Mouse (Mus musculus) left cerebral cortex, adult 18-20 months (tissue): ENCODE data around the gene Tgtp2. TPM values are rescaled to one million over a fixed set of nuclear protein-coding genes. Genes with fewer than 3 reads are reported as not detected.
"Not testable (repeated sequence)": the region's sequence is repeated elsewhere in the genome, so short reads cannot be mapped to it uniquely, and the experiment has no call there.

Experiments used
- DNase-seq, 2 experiments: peaks; one replicate each; pipeline ENCODE4 v3.0.0; 2021 to 2022; ENCODE audit warnings: low spot score in 2 of 2, mixed read lengths in 1 of 2
- total RNA-seq, 2 experiments: library from RNA; stranded (reverse); gene quantifications; 2 replicates each; pipeline ENCODE4 v1.2.3; 2021

Gene Tgtp2
- total RNA-seq, 2 experiments from 2014 or later, result 0.47 to 0.65 TPM

GRCm38 (mm10) chr11:49086858-49087361, 22.9 kb upstream of the Tgtp2 start:
- no peak for DNase-seq

GRCm38 (mm10) chr11:49084875-49085274, 20.9 kb upstream of the Tgtp2 start:
- no peak for DNase-seq

- no peak for DNase-seq
These were observed 20.4 kb upstream of the Tgtp2 start for GRCm38 (mm10) chr11:49084385-49084784.

- no peak for DNase-seq
These were observed 19.8 kb upstream of the Tgtp2 start for GRCm38 (mm10) chr11:49083808-49084207.

- peak in 1 of 2 experiments; percentile 20 for DNase-seq
These were observed 19.1 kb upstream of the Tgtp2 start for GRCm38 (mm10) chr11:49083146-49083545.

- no peak for DNase-seq
These were observed 17.9 kb upstream of the Tgtp2 start for GRCm38 (mm10) chr11:49081886-49082285.

GRCm38 (mm10) chr11:49081356-49081755, 17.4 kb upstream of the Tgtp2 start:
- DNase-seq, result no peak

GRCm38 (mm10) chr11:49080636-49081035, 16.6 kb upstream of the Tgtp2 start:
- no peak for DNase-seq

- DNase-seq, result no peak
These were observed 14.7 kb upstream of the Tgtp2 start for GRCm38 (mm10) chr11:49078719-49079118.

- no peak for DNase-seq
These were observed 13.0 kb upstream of the Tgtp2 start for GRCm38 (mm10) chr11:49077012-49077411.

- DNase-seq, result not testable (repeated sequence)
These were observed 12.2 kb upstream of the Tgtp2 start, which contains the start of gene Ifi47 for GRCm38 (mm10) chr11:49076001-49076757. Gene Ifi47 (plus strand): TSS chr11:49076587.

GRCm38 (mm10) chr11:49068358-49068757, 4.4 kb upstream of the Tgtp2 start:
- DNase-seq, result no peak

- DNase-seq, result not testable (repeated sequence)
These were observed 2.1 kb downstream of the Tgtp2 start for GRCm38 (mm10) chr11:49061865-49062264.

GRCm38 (mm10) chr11:49060061-49060460, 3.9 kb downstream of the Tgtp2 start:
- not testable (repeated sequence) for DNase-seq

GRCm38 (mm10) chr11:49051894-49052293, 12.1 kb downstream of the Tgtp2 start:
- DNase-seq, result not testable (repeated sequence)

GRCm38 (mm10) chr11:49051093-49051891, 12.7 kb downstream of the Tgtp2 start, which contains the start of gene 9930111J21Rik2:
Gene 9930111J21Rik2 (minus strand): TSS chr11:49051242.
- not testable (repeated sequence) for DNase-seq

GRCm38 (mm10) chr11:49050064-49050463, 13.9 kb downstream of the Tgtp2 start:
- DNase-seq, result not testable (repeated sequence)

- DNase-seq, result not testable (repeated sequence)
These were observed 51.9 kb downstream of the Tgtp2 start for GRCm38 (mm10) chr11:49012074-49012473.
